Mouse (Mus musculus) hindbrain, embryonic 11.5 days (tissue): ENCODE measurements at regions not wholly inside any gene's neighbourhood (a gene's known extent, or its start where the extent isn't known, plus 50 kb on each side); places are given as distances from the start of the nearest gene placed in this dataset.

Experiments used
- ATAC-seq: fragments of 200-750 bp; cut with Nextera tagmentation; 2 replicates; pipeline ENCODE4 v1.8.0; 2017; ENCODE audit warnings: mild to moderate bottlenecking, moderate TSS enrichment, moderate library complexity; ENCODE audit not compliant: low FRiP score
- DNase-seq: peaks from one replicate; pipeline ENCODE4 v3.0.0-alpha.2; 2015; ENCODE audit warnings: low spot score
- H3K27ac ChIP-seq: fragments of 300-500 bp; sonication (generic); 2 replicates; pipeline ENCODE4 v1.5.1; 2014; ENCODE audit warnings: mild to moderate bottlenecking, low read depth, low read length
- H3K27me3 ChIP-seq: fragments of 300-500 bp; sonication (generic); 2 replicates; pipeline ENCODE4 v1.6.1; 2014; ENCODE audit warnings: mild to moderate bottlenecking, low read length, moderate library complexity, mixed read lengths; ENCODE audit not compliant: control insufficient read depth, insufficient read depth
- H3K36me3 ChIP-seq: fragments of 300-500 bp; sonication (generic); 2 replicates; pipeline ENCODE4 v1.6.1; 2014; ENCODE audit warnings: mild to moderate bottlenecking, low read length, moderate library complexity, mixed read lengths; ENCODE audit not compliant: control insufficient read depth, insufficient read depth
- H3K4me1 ChIP-seq: fragments of 300-500 bp; sonication (generic); replicated peaks from 2 replicates; pipeline ENCODE4 v1.6.1; 2014; ENCODE audit warnings: low read length, mixed read lengths; ENCODE audit not compliant: control insufficient read depth, insufficient read depth
- H3K4me2 ChIP-seq: fragments of 300-500 bp; sonication (generic); replicated peaks from 2 replicates; pipeline ENCODE4 v1.6.1; 2014; ENCODE audit warnings: mild to moderate bottlenecking, low read depth, low read length
- H3K4me3 ChIP-seq: fragments of 300-500 bp; sonication (generic); 2 replicates; pipeline ENCODE4 v1.5.1; 2014; ENCODE audit warnings: low read depth, low read length
- H3K9ac ChIP-seq: fragments of 300-500 bp; sonication (generic); 2 replicates; pipeline ENCODE4 v1.6.1; 2014; ENCODE audit warnings: low read depth, low read length
- H3K9me3 ChIP-seq: fragments of 300-500 bp; sonication (generic); 2 replicates; pipeline ENCODE4 v1.6.1; 2016; ENCODE audit warnings: low read length; ENCODE audit not compliant: control insufficient read depth
- WGBS: fragments of 180-500 bp; shearing (Covaris S2); extraction: QIAGEN DNeasy Blood & Tissue Kit; methylation state at CpG from one replicate; pipeline ENCODE4 v1.1.7; 2014; 5-methylcytosine and 5-hydroxymethylcytosine counted together

DNA sequence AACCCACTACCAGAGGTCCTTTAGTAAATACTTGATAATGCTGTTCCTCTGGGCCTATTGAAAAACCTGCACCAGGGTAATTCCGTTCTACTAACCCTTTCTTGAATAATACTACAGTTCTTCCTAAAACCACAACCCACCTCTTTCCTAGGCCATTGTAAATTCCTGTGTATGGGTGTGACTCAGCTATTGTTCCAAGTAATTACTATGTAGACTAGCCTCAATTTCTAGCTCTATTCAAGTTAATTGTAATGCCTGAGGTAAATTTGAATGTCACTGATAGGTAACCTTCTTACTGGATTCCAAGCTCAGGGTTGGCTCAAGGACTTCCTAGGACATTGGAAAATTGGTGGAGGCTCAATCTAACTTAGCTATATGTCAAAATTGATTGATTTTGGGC, 185.1 kb upstream of the Slc5a7 start:
- H3K27me3 ChIP-seq, result no peaks in the 10 kb centered on the region
- H3K36me3 ChIP-seq, result no peaks in the 10 kb centered on the region
- H3K4me1 ChIP-seq, result no peaks in the 10 kb centered on the region
- DNase-seq (no peak), ATAC-seq (no peak)
- no peak overlapping the region for H3K9ac ChIP-seq
- 79% methylated on average over 1 of the region's 1 CpGs for WGBS
- H3K4me2 ChIP-seq, result no peak overlapping the region
- H3K4me3 ChIP-seq, result no peak overlapping the region
- H3K27ac ChIP-seq, result no peak overlapping the region
- no peaks in the 10 kb centered on the region for H3K9me3 ChIP-seq

DNA sequence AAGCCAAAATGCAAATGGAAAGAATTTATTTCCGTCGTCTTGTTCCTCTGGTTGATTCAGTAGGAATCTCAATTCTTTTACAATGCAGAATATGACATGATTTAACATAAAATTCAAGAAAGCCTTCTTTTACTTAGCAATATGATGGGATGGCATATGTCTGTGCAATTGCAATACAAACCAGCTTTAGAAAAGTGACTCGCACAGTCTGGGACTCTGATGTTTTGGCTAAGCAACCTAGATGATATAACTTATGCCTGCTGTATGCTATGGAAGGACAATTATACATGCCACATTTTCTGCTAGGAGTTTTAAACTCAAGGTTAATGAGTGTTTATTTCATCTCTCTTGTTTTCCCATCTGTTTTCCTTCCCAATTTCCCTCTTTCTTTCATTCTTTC, 141.1 kb upstream of the Slc5a7 start:
- ATAC-seq, result no peak
- Histone ChIP-seq H3K36me3 (no peaks in the 10 kb centered on the region), H3K27me3 (no peaks in the 10 kb centered on the region), H3K27ac (no peak overlapping the region), H3K9me3 (no peaks in the 10 kb centered on the region), H3K4me3 (no peak overlapping the region), H3K4me2 (no peak overlapping the region), H3K4me1 (no peaks in the 10 kb centered on the region), H3K9ac (no peak overlapping the region)
- 93% methylated on average over 3 of the region's 3 CpGs for WGBS
- no peak for DNase-seq

GRCm38 (mm10) chr17:54438435-54438834, 139.6 kb upstream of the Slc5a7 start:
- WGBS, result 84% methylated on average over 1 of the region's 1 CpGs
- Histone ChIP-seq H3K27me3 (no peaks in the 10 kb centered on the region), H3K9me3 (no peaks in the 10 kb centered on the region), H3K4me3 (no peak overlapping the region), H3K4me1 (no peaks in the 10 kb centered on the region), H3K27ac (no peak overlapping the region), H3K36me3 (no peaks in the 10 kb centered on the region), H3K9ac (no peak overlapping the region), H3K4me2 (no peak overlapping the region)
- no peak for ATAC-seq
- no peak for DNase-seq

GRCm38 (mm10) chr17:54429922-54430321, 131.1 kb upstream of the Slc5a7 start:
- H3K27ac ChIP-seq, result no peak overlapping the region
- ATAC-seq, result no peak
- DNase-seq, result no peak
- H3K36me3 ChIP-seq, result no peaks in the 10 kb centered on the region
- H3K9me3 ChIP-seq, result no peaks in the 10 kb centered on the region
- no peak overlapping the region for H3K4me3 ChIP-seq
- no peaks in the 10 kb centered on the region for H3K27me3 ChIP-seq
- H3K4me2 ChIP-seq, result no peak overlapping the region
- no peaks in the 10 kb centered on the region for H3K4me1 ChIP-seq
- no peak overlapping the region for H3K9ac ChIP-seq

GRCm38 (mm10) chr17:54414260-54414659, 115.4 kb upstream of the Slc5a7 start:
- 79% methylated on average over 1 of the region's 1 CpGs for WGBS
- Histone ChIP-seq H3K9me3 (no peaks in the 10 kb centered on the region), H3K27ac (no peak overlapping the region), H3K4me3 (no peak overlapping the region), H3K4me1 (no peaks in the 10 kb centered on the region), H3K27me3 (no peaks in the 10 kb centered on the region), H3K36me3 (no peaks in the 10 kb centered on the region), H3K9ac (no peak overlapping the region), H3K4me2 (no peak overlapping the region)
- DNase-seq (no peak), ATAC-seq (no peak)

DNA sequence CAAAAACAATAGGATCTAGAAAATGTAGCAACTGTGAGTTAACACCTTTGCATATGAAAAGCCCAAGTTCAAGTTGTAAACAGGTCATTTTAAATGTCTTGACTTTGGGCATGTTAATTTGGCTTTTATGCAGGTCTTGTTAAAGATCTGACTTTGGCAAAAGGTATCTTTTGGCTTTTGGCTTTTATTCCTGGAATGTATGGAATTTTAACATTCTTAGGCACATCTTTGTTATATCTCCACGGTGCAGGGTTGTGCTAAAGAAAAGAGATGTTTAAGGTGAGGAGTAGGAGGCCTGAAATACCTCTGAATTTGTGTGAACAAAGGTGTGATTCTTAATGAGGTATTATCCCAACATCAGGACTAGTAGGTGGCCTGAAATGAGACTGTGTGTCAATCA, 97.6 kb upstream of the Slc5a7 start:
- Histone ChIP-seq H3K27ac (no peak overlapping the region), H3K4me3 (no peak overlapping the region), H3K4me1 (no peaks in the 10 kb centered on the region), H3K9ac (no peak overlapping the region), H3K27me3 (no peaks in the 10 kb centered on the region), H3K4me2 (no peak overlapping the region), H3K9me3 (no peaks in the 10 kb centered on the region), H3K36me3 (no peaks in the 10 kb centered on the region)
- WGBS, result 65% methylated on average over 1 of the region's 1 CpGs
- no peak for ATAC-seq
- no peak for DNase-seq

DNA sequence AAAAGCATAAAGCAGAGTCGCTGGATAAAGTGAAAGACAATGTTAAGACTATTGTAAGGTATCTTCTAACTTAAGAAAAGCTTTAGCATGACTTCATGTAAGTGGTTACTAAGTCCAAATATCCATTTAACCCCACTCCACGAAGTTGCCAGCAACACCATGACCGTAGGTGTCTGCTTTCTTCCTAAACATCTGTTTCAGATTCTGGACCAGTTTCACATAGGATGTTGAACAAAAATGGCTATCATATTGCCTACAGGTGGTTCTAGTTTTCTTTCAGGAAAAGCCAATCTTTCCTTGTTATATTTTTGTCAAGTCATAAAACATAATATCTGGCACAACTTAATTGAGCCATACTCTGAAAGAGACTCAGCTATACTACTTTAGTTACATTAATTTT, 78.7 kb upstream of the Slc5a7 start:
- no peak overlapping the region for H3K27ac ChIP-seq
- no peak for ATAC-seq
- 64% methylated on average over 3 of the region's 3 CpGs for WGBS

GRCm38 (mm10) chr17:54368611-54369010, 69.8 kb upstream of the Slc5a7 start:
- H3K4me1 ChIP-seq, result no peaks in the 10 kb centered on the region
- H3K4me3 ChIP-seq, result no peak overlapping the region
- H3K9me3 ChIP-seq, result no peaks in the 10 kb centered on the region
- DNase-seq, result no peak
- ATAC-seq, result no peak
- H3K4me2 ChIP-seq, result no peak overlapping the region
- no peaks in the 10 kb centered on the region for H3K27me3 ChIP-seq
- no peak overlapping the region for H3K27ac ChIP-seq
- 89% methylated on average over 2 of the region's 2 CpGs for WGBS
- H3K36me3 ChIP-seq, result no peaks in the 10 kb centered on the region
- no peak overlapping the region for H3K9ac ChIP-seq

More for the DNA sequence above, 78.7 kb upstream of the Slc5a7 start:
- H3K9ac ChIP-seq, result no peak overlapping the region
- H3K4me1 ChIP-seq, result no peaks in the 10 kb centered on the region
- no peak overlapping the region for H3K4me2 ChIP-seq
- H3K9me3 ChIP-seq, result no peaks in the 10 kb centered on the region
- no peak for DNase-seq
- H3K36me3 ChIP-seq, result no peaks in the 10 kb centered on the region
- H3K4me3 ChIP-seq, result no peak overlapping the region
- no peaks in the 10 kb centered on the region for H3K27me3 ChIP-seq

DNA sequence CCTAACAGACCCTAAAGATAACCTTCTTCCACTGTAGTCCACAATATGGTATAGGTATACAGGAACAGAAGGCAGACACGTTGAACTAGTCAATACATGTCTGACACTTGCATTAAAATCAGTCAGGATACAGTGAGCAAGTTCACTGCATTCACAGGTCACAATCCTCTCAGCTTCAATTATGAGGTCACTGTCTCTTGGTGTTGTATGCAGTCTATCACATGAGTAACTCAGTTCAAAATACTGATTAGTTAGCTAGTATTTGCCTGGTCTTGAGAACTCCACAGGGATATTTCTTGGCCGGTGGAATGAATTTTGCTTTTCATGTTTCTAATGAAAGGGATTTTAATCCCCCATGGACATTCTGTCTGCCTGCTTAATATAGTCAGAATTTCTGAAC, 69.1 kb upstream of the Slc5a7 start:
- no peak for ATAC-seq
- Histone ChIP-seq H3K36me3 (no peaks in the 10 kb centered on the region), H3K4me3 (no peak overlapping the region), H3K4me2 (no peak overlapping the region), H3K9ac (no peak overlapping the region), H3K4me1 (no peaks in the 10 kb centered on the region), H3K9me3 (no peaks in the 10 kb centered on the region), H3K27me3 (no peaks in the 10 kb centered on the region), H3K27ac (no peak overlapping the region)
- DNase-seq, result no peak
- WGBS, result 62% methylated on average over 2 of the region's 2 CpGs
